Mouse (Mus musculus) layer of hippocampus, adult 9-11 months (tissue): ENCODE data around the gene Gpr1.

ENCODE experiments used
- DNase-seq: peaks from one replicate; pipeline ENCODE4 v3.0.0; 2022

Gene Gpr1

DNA sequence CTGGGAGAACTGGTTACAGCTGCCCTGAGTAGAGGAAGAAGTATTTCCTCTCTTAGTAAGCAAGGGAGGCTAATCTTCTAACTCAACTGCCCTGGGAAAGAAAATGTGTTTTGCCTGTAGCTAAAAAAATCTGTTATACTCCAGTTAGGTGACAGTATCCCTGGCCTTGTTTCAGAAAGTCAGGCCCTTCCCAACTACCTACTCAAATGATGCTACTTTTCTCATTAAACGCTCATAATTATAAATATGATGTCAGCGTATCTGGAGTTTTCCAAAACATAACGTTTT is at the start of gene Gpr1:
Gene Gpr1, minus strand, starts transcription at position 273 of the 288 bp plus-strand sequence.
- DNase-seq: no peak

DNA sequence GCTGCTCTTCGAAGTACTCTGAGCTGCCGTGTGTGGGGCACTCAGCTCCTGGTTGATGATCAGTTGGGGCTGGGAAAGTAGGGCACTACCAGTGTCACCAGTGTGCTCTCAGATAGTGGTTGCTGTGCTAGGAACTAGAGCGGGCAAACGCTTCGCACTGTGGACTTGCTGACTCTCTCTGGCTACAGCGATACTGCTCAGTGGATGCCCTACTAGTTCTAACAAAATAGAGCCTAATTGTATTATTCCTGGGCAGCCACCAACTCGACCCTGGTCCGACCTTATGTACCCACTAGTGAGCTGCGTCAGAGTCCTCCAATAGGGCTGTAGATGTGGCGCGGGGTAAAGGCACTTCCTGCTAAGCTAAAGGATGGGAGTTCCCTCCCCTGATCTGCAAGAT is 49.3 kb upstream of the Gpr1 start:
- DNase-seq: no peak

DNA sequence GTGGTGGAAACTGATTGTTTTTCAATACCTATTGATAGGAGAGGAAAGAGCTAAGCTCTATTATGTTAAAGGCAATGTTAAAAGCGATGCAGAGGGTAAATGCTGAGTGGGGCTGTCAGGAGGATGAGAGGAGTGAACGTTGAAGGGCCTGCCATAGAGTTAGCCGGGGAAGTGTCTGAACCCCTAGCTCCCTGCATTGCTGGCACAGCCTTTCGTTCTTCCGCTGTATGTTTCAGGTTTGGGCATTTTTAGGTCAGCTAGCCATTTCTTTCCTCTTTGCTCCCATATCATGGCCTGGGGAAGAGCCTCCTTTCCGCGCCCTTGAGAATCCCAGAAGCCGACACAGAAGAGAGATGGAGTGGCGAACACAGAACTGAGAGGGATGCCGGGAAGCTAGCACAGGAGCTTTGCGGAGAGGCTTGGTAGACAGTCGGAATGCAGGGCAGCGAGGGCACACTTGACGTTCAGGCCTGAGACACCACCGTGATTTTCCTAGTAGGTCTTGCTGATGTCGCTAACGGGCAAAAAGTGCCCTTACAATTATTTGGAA is 46.8 kb upstream of the Gpr1 start:
- DNase-seq: no peak

DNA sequence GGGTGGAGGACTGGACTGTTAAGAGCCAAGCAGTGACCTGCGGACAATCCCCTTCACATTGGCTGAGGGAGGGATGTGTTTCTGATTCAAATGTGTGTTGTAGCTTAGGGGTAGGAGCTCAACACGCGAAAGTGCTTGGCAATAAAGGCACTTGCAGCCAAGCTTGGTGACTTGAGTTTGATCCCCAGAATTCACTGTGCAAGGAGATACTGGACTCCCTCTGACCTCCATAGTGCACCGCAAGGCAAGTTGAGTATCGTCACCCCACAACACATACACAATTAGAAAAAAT is 46.3 kb upstream of the Gpr1 start:
- no peak for DNase-seq

DNA sequence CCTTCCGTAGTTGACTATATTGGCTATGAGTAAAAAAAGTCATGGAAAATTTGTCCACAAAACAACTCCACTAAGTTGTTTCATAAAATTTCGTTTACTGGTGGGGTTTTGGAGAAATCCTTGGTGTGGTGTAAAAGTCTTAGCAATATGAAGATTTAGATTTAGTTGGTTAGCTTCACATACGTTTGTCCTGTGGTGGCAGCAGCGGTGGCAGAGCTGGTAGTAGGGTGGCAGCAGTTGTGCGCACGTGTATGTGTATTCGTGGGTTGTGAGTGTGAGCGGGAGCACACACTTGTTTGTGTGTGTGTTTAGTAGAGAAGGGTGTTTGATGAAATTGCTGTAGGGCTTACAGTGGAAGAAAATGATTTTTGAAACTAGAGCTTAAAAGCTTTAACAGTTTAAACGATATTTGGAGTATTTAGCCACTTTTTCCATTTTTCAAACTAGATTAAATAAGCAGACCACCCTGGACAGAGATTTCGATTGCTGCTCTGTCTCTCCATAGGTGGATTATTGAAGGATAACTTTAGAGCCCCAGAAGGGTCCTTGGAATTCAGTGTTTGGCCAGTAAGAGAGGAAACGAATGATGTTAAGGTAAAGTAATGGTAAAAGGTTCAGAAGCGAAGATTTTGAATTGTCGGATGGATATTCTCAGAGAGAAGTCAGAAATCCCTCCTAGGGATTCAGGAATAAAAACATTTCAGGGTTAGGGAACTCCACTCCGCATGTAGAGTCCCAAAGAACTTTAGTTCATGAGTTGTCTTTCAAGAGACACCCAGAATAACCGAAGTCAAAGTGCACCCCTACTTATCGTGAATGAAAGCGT is 45.8 kb upstream of the Gpr1 start:
- no peak for DNase-seq

DNA sequence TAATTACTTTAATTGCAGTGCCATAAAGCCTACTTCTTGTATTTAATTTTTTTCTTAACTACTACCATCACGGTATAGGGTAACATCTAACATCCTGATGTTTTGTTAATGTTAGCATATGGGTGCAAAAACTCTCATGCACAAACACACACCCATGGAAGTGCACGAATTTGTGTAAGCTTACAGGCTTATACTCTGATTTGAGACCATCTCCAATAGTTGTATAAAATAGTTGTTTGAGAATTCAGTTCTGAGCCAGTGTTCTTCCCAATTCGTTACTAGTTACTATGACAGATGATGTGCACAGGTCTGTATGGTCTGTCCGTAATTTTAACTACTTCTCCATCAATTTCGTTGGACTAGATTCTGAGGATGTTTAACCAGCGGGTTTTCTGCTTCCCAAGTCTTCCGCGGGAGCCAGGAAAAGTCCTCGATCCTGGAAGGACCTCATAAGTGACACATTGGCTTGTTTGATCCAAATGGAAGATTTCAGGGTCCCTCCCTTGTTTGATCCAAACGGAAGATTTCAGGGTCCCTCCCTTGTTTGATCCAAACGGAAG is 45.0 kb upstream of the Gpr1 start:
- DNase-seq: no peak

DNA sequence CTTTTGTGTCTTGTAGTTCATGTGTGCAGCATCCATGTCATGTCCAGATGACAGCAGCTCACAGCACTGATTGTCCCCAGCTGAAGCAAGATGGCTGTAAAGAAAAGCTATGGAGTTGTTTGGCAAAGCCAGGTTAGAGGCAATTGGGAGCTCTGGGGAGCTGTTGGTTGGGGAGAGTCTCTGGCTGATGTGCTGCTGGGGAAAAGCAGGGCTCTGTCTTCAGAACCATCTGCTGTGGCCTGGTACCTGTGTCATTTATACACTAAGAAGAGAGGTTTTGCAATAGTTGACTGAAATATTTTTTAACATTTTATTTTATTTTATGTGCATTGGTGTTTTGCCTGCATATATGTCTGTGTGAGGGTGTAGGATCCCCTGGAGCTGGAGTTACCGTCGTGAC is 44.2 kb upstream of the Gpr1 start:
- DNase-seq: no peak

DNA sequence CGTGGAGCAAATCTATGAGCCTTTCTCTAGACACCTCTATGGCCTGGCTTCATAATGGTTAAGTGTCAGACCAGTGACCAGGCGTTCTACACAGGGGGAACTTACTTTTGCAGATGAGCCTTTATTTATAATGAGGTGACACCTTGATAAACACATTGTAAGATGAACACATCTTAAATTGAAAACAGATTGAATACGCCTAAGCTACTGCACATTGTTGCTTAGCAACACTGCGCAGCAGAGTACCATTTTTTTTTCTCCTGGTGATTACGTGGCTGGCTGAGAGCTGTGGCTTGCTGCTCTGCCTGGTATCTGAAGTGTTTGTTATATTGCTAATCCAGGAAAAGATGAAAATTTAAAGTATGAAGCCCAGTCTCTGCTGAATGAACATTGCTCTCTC is 41.7 kb upstream of the Gpr1 start:
- DNase-seq: peak; percentile 35

DNA sequence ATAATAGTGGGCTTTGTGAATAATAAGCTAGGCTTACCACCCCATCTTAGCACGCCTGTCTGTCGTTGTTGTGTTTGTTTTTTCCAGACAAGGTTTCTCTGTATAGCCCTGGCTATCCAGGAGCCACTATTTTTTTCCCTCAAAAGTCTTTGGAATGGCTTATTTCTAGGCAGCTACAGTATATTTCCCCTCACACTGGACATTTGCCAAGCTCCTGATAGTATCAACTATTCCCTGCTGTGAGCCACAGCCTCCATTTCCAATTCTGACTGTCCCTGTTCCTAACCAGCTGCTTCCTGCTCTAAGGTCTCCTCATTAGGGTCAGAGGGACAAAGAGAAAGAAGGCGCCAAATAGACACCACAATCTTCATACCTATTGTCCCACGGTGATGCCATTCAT is 40.8 kb upstream of the Gpr1 start:
- no peak for DNase-seq

DNA sequence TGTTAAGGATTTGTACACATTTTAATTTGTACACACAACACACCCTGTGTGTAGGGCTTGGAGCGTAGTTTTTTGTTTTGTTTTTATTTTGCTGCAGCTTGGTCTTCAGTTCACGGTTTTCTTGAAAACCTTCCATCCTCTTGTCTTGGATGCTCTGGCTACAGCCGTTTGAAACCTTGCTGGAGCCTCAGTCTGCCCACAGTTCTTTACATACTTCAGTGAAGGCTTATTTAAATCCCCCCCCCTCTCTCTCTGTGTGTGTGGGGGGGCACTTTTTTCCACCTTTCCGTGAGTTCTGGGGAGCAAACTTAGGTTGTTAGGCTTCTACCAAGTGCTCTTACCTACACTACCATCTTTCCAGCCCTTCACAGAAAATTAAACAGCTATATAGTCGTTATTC is 38.9 kb upstream of the Gpr1 start:
- DNase-seq: no peak

DNA sequence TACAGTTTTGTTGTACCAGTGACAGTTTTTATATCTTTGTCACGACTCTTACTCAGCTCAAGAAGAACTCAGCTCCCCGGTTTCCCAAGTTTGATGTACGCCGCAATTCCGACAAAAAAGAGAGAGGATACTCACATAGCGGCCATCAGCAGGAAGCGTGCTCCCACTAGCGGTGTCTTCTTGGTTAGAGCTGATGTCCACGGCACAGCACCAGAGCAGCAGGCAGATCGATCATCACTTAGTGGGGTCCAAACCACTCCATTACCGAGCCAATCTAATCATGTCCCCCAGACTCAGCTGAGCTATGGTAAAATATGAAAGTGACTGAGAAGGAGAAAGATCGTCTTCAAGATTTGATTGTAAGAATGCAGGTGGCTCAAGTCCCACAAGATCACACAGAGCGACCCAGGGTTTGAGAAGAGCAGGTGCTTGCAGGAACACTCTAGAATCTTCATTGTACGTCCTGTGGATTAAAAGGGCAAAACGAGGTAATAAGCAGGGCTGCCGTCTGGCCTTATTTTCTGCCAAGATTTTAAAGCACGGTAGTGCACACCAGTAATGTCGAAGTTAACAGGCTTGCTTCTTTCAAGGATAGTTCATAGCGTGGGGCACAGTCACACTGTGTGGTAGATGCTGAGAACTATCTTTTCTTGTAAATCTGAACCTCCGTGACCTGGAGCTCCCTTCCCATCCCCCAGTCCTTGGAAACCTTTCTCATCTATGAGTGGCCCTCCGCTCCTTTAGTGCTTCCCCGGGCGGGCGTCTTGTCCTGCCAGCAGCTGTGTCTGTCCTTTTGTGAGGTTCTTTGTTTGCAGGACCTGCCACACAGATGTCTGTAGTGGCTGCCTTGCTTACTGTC is 38.2 kb upstream of the Gpr1 start:
- no peak for DNase-seq

DNA sequence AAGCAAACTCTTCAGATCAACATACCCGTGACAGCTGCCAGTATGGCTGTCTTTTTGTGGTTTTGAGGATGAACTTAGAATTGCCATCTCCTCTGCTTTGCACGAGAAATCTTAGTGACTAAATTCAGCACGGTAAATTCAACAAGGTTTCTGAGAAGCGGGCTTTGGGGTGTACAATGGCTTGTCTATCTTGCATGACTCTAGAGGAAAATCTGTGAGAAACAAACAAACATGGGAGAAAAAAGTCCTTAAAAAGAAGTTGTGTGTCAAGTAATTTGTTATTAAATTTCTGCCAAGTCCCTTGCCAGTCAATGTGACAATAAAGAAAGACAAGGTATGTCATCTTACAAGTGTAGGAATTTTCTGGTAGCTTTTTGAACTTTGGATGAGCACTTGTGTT is 34.9 kb upstream of the Gpr1 start:
- no peak for DNase-seq

DNA sequence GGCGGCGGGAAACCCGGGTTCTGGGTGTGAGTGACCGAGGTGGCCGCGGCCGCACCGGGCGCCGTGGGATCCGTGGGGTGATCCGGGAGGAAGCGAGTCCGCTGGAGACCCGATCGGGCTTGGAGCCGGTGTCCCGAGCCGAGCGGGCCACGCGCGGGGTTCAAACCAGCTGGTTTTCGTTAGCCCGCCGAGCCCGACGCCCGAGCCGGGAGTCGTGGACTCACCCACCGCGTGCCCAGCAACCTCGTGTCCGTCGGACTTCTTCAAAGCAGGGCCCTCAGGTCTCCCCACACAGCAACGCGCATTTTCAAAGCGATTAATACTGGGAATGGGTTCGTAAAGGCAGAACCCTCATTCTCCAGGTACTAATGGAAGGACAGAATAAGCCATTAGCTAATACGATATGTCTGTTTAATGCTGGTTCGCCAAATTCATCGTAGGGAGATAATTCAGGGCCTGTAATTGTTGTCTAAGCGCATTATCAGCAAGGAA is 34.1 kb upstream of the Gpr1 start:
- no peak for DNase-seq

DNA sequence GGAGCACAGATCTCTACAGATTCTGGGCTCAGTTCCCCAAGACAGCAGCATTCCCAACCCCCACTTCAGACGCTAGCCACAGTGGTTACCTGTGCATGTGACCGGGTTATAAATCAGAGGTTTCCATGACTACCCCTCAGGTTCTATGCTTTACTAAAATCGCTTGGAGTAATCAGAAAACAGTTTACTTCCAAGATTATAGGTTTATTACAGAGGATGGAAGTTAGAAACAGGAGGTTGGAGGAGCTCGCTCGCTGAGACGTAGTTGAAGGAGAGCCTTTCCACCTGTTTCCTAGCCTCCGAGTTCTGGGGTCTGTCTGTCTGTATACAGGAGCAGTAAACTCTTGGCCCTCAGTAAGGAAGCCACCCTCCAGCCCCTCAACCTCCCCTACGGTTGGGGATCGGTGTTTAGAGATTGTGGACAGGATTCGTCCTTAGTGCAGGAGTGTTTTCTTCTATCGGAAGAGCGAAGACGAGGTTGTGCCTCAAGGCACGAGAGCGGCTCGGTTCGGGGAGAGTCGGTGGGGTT is 33.6 kb upstream of the Gpr1 start:
- no peak for DNase-seq

DNA sequence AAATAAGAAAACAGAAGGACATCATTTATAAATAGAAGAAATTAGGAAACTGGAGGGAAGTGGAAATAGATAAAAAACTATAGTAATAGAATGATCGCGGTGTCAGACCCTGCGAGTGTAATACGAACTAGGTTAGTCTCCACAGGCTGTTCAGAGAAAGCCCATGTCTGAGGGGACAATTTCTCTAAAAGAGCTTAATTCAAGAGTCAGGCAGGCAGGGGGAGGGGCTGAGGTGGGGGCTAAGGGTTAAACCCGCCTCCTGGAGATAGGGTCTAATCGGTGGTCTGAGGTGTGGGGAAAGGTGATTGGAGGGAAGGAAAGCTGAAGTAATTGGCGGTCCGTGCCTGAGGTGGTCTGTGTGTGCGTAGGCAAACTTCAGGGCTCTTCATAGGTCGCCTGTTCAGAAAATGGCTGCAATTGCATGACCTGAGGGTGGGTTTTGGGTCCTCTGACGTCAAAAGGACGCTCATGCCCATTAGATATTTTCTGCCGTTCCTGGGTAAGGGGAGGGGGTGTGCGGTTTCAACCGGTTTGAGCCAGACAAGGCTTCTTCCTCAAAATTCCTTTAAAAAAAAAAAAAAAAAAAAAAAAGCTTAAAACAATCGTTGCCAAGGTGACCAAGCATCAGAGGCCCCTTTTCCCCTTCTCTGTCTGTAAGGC is 32.6 kb upstream of the Gpr1 start:
- no peak for DNase-seq

DNA sequence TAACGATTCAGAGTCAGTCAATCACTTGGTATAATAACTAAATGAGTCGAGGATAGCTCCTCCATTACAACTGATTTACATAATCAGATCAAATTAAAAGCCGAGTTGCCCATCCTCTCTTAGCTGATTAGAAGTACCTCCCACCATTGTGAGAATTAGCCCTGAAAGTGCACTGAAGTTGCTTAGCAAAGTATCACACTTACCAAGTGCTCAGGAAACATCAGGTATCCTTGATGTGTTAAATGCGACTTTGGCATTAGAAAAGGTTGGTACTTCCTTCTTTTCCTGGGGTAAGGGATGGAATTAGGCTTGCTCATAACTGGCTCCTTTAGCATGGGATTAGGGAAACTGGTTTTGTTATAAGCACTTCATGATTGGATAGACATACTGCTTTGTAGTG is 29.5 kb upstream of the Gpr1 start:
- no peak for DNase-seq

DNA sequence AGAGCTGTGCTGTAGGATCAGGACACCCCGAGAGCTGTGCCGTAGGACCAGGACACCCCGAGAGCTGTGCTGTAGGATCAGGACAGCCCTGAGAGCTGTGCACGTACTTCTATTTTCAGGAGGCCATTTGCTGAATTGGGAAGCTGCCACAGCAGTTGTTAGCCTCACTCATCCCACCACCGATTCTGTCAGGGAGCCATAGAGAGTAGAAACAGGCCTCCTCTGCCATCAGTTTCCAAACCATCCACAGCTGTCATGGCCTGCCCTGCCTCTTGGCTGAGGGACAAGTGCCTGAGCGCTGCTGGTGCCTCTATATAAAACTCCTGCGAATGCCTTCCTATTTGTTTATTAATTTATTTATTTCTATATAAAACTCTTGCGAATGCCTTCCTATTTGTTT is 25.4 kb upstream of the Gpr1 start:
- no peak for DNase-seq

DNA sequence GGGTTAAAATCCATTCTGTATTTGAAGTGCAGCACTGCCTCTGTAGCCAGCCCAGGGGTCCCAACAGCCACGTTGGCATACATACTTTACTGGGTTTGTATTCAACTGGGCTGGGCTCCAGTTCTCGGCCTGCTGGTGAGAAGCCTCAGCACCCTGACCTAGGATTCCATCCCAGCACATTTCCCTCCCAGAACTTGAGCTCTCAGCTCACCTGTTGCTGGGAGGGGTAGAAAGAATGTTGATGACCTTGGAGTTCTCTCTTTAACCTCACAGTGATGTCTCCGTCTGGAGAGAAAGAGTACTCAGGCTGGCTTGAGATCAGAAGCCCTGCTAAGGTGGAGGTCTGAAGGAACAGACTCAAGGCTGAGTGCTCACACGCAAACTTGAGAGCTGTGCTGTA is 25.0 kb upstream of the Gpr1 start:
- no peak for DNase-seq

DNA sequence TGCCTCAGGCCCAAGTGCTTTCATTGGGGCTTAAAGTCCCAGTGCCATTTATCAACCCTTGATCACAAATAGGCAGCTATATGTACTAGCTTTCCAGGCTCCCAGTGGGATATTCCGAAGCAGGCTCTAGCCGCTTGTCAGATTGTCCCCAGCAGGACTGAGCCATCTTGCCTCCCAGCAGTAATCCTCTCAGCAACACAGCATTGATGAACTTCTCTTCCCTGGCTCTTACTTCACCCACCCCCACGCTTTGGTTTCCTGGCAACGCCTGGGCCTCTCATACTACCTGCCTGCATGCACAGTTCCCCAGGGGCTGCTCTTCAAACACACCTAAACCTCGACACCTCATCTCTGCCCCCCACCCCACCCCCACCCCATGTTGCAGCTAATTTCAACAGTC is 23.0 kb upstream of the Gpr1 start:
- DNase-seq: no peak

DNA sequence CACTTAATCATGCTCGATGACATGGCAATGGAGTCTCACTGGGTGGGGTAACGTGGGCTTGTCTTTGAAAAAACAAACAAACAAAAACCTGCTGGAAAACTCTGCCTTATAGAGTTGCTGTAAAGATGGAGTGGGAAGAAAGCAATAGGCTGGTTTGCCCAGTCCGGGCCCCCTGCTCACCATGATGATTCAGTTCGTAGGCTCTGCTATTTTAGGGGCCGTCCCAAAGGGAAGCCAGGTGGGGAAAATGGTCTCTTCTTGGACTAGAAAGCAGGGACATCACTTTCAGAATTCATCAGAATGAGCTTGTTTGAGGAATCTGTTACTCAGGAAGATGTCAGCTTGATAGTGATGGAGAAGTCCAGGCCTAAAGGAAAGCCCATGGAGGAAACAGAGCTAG is 12.9 kb upstream of the Gpr1 start:
- no peak for DNase-seq

DNA sequence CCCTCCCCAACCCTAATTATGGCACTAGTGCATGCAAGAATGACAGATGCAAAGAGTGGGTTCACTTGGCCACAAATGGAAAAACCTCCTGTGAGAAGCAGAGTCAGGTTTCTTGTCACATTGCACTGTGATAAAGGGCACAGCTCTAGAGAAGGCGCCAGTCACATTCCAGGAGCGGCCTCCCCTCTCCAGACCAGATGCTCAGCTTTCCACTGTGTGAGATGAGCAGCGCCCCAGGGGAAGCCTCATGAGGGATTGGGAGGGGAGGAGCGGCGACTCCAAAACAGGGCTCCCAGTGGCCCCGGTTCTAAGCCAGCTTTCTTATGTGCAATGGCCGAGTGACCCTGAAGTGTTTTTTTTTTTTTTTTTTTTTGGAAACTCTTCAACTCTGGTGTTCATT is 11.5 kb upstream of the Gpr1 start:
- no peak for DNase-seq

DNA sequence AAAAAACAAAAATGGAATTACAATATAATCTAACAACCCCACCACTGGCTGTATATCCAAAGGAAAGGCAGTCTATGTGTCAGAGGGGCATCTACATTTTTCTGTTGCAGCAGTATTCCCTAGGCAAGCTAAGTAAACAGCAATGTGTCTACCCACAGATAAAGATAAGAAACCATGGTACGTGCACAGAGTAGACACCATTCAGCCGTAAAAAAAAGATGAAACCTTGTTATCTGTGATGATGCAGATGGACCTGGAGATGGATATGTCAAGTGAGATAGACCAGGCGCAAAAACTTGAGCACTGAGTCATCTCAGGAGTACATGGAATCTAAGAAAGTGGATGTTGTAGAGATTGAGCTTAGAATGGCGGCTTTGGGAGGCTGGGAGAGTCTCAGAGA is 10.7 kb upstream of the Gpr1 start:
- DNase-seq: no peak

DNA sequence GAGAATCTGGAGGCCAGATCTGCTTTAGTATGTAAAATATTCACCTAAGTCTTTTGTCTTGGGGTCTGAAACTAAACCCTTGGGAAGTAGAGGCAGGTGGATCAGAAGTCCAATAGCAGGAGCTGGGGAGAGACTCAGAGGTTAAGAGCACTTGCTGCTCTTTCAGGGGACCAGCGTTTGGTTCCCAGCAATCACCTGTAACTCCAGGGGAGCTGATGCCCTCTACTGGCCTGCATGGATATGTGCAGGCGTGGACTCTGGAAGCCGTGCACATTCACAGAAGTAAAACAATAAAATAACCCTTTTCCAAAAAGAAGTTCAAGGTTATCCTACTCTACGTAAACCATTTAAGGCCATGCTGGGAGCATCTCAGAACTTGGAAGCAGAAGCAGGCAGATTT is 4.9 kb upstream of the Gpr1 start:
- no peak for DNase-seq
